Mouse (Mus musculus) brain, embryonic 14.5 days (tissue): ENCODE results near the gene Gm19426. TPM values are rescaled to one million over a fixed set of nuclear protein-coding genes. Genes with fewer than 3 reads are reported as not detected.

Experiments
- DNase-seq: peaks from one replicate; pipeline ENCODE4 v3.0.0-alpha.2; 2011; ENCODE audit warnings: low read depth
- CTCF ChIP-seq: fragments of 200-500 bp; IDR thresholded peaks from 2 replicates; pipeline ENCODE4 v1.5.1; 2012; ENCODE audit warnings: inconsistent platforms, mild to moderate bottlenecking, moderate library complexity, borderline replicate concordance; ENCODE audit not compliant: insufficient read depth, insufficient read length; ENCODE audit errors: extremely low read depth
- POLR2A ChIP-seq: fragments of 200-500 bp; IDR thresholded peaks from 2 replicates; pipeline ENCODE4 v1.6.1; 2012; ENCODE audit warnings: mild to moderate bottlenecking, inconsistent platforms, borderline replicate concordance; ENCODE audit not compliant: poor library complexity, insufficient read depth, insufficient read length, severe bottlenecking; ENCODE audit errors: extremely low read depth
- polyA plus RNA-seq: library from polyadenylated mRNA; depleted of rRNA; stranded (reverse); fragments of >200 nt; gene quantifications from 2 replicates; pipeline ENCODE4 v1.2.3, GENCODE M21; 2012

The Gm19426 gene
- polyA plus RNA-seq, 1 experiment, result 7.6 TPM

DNA sequence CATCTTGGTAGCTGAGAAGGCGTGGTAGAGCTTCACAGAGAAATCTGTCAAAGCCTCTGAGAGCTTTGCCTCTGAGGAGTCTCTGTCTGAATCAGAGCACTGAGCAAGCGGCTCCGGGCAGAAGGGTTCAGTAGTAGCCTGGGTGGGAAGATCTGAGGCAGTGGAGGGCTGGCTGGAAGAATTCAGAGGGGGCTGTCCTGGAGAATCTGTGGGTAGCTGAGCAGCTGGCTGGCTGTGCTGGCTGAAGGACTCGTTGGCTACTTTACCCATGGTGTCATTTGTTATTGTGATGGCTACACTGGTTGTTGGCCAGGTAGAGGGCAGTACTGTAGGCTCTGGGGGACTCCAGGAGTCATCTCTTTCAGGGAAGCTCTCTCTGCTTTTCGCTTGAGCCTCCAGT is 29.7 kb upstream of the Gm19426 start:
- no peak for TF ChIP-seq CTCF
- no peak for TF ChIP-seq POLR2A
- no peak for DNase-seq

DNA sequence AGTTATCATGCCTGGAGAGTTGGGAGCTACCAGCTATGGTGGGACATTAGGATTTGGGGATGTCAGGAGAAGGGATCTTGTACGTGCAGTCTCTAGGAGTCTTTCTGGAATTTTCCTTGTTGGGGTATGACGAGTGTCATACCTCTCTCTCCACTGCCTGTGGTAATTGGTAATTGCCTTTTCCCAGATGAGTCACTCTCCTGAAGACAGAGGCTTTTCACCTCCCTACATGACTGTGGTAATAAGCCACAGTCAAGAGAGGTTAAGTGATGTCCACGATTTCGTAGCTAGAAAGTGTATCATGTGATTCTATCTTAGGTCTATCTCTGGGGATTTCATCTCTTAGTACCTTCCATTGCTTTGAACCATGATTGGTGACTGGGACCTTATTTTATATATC is 29.0 kb upstream of the Gm19426 start:
- no peak for DNase-seq
- TF ChIP-seq CTCF, result no peak
- TF ChIP-seq POLR2A, result no peak

DNA sequence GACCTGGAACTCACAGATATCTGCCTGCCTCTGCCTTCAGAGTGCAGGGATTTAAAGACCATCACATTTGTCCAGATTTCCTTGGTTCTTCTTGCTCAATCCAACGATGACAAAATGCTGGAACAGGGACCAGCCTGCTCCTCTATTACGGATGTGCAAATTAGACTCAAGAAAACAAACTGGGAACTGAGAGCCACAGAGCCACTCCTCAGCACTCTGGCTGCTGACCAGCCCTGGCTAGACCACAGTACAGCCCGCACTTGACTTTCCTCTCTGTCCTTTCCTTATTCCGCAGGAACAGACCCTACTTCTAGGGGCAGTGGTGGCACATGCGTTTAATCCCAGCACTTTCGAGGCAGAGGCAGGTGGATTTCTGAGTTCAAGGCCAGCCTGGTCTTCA is 27.0 kb upstream of the Gm19426 start:
- TF ChIP-seq POLR2A, result no peak
- no peak for DNase-seq

DNA sequence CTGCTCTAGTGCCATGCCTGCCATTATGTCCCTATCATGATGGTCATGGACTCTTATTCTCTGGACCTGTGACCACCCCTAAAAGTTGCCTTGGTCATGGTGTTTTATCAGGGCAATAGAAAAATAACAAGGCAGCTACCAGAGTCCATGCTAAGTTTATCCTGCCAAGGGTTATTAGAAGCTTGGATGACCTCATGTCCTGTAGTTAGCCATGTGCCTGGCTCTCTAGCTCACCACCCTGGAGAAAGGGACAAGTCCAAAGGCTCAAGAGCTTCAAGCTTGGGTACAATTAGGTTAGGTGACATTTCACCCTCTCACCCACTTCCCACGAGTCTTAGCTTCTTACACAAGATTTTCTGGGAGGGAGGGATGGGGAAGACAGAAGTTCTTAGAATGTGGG is 19.4 kb upstream of the Gm19426 start:
- TF ChIP-seq POLR2A (no peak), CTCF (no peak)
- no peak for DNase-seq

- TF ChIP-seq POLR2A, result no peak
- no peak for TF ChIP-seq CTCF
These were observed 18.8 kb upstream of the Gm19426 start for GRCm38 (mm10) chr2:84762295-84762694.

DNA sequence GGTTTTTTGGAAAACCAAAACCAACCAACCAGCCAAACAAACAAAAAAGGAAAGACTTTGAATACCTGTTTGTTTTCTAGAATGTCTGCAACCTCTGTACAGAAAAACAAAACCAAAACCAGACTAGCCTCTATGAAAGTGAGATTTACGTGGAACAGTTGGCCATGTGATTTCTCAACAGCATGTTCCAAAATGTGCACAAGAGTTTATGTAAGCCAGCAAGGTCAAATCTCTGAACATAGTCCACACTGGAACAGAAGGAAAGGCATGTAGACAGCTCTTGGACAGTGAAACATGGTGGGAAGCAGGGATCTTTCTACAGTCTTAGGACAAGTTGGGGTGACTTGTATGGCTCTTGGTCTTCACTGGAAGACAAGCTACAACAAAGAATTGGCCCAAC is 18.4 kb upstream of the Gm19426 start:
- no peak for DNase-seq
- TF ChIP-seq POLR2A (no peak), CTCF (no peak)

More at GRCm38 (mm10) chr2:84762295-84762694, 18.8 kb upstream of the Gm19426 start:
- DNase-seq, result no peak

- TF ChIP-seq CTCF (no peak), POLR2A (no peak)
- DNase-seq, result no peak
These were observed 17.9 kb upstream of the Gm19426 start for GRCm38 (mm10) chr2:84761309-84761708.

DNA sequence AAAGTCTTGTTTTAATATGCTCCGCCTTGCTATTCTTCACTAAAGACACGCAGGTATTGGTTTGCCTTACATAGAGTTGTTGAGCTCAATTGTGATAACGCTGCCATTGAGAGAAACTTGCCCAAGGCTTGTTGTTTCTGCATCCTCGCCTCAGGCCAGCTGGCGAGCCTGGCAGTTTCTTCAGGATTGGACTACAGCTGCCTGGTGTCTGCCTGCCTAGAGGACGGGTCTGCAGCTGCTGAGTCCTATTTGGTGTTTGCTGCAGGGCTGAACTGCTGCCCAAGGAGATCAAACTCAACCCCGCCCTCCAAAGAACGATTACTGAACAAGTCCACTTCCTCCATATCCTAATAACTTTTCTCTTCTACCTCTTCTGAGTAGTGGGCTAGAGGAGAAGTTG is 17.3 kb upstream of the Gm19426 start:
- no peak for DNase-seq
- TF ChIP-seq CTCF (no peak), POLR2A (no peak)

DNA sequence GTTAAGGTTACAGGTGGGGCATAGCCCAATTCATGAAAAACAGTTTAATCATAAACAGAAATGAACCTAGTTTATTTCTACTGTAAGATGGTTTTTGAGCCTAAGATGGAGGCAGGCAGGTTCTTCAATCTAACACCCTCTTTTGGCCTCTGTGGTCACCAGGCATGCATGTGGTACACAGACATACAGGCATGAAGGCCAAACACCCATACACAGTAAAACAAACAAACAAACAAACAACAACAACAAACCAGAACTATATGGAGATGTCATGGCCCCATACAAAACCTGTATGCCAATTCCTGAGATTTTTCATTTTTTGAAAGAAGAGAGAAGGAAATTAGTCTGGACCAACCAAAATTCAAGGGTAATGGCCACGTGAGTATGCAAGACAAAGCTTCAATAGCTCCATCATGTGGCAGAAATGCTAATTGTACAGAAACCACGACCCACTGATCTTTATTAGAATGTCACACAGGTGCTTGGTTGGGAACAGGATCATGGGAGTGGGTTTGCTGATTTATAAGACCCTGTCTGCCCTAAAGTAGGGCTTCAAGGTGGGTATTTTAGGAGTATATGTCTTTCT is 15.2 kb upstream of the Gm19426 start:
- TF ChIP-seq CTCF (peak; percentile 56; the same call in 1 of the 2 replicates), POLR2A (no peak)
- peak; percentile 73 for DNase-seq

DNA sequence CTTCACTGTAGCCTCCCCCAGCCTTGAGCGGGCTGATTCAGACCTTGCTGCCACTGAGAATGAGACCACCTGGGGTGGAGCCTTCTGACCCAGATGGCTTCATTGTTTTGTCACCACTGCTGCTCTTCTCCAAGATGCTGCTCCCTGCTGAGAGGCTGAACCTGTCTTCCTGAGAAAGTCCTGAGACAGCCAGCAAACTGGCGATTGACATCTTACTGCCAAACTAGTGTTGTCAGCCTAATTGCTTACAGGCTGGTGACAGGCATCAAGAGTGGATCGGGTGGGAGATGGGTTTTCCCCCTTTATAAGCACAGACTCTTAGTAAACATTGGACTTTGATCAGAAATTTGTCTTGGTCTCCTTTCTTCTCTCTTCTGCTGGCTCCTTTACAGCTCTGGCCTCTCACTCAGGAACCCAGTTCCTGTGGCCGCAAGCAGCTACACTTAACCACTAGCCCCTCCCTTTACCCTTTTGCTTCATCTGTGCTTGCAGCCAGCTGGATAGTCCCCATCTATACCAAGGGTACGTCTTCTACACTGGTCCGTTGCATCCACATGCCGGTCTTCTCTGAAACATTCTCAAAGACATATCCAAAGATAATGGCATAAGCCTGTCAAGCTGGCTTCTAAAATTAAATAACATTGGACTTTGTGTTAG is 13.7 kb upstream of the Gm19426 start:
- no peak for DNase-seq
- TF ChIP-seq CTCF (no peak), POLR2A (no peak)

- TF ChIP-seq POLR2A (no peak), CTCF (no peak)
- no peak for DNase-seq
These were observed 12.8 kb upstream of the Gm19426 start for GRCm38 (mm10) chr2:84756245-84756644.

GRCm38 (mm10) chr2:84750115-84750514 is 6.7 kb upstream of the Gm19426 start:
- peak; percentile 28 for DNase-seq
- TF ChIP-seq CTCF (no peak), POLR2A (no peak)
